Mouse (Mus musculus): ENCODE measurements around the gene Aldh3b1.
A peak's percentile ranks its signal among the peaks of the same experiment; 100 is the strongest.
"Not testable (repeated sequence)": the region's sequence is repeated elsewhere in the genome, so short reads cannot be mapped to it uniquely, and the experiment has no call there.

The Aldh3b1 gene

GRCm38 (mm10) chr19:3929211-3929941 lies at the start of gene Aldh3b1:
Aldh3b1 (minus strand) TSS chr19:3929808.
- DNase-seq = peak; percentile 88

GRCm38 (mm10) chr19:3975866-3976265 lies 46.3 kb upstream of the Aldh3b1 start:
- DNase-seq = no peak

DNA sequence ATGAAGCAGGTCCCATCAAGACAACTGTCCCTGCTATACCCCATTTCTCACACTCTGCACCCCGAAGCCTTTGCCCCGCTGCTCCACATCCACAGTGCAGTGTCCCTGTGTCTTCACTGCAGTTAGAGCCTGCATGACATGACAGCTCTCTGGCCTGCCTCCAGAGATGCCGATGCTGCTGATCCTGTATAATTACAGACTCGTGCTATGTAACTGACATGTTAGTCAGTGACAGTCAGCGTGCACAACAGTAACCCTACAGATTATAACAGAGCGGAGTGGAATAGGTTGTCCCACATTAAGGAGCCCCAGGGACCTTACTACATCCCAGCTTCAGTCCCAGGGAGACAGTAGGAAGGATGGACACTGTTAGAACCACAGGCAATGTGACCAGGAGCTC lies 45.0 kb upstream of the Aldh3b1 start:
- not testable (repeated sequence) for DNase-seq

DNA sequence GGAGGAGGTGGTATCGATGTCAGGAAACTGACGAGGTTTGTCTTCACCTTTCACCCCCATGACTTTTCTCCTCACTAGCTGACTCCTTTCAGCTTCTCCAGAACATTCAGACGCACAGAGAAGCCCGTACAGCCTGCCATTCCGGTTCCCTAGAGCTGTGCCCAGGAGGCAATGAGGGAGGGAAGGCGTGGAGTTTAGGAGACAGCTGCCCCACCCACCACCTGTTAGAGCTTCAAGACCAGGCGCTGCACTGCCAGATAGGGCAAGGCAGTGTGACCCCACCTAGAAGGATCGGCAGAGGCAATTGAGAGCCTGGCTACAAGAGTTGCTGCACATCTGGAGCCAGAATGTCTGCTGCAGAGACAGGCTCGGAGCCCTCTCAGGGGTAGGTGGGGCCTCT lies 42.6 kb upstream of the Aldh3b1 start, which contains the start of gene Aldh3b2:
Gene Aldh3b2, plus strand, starts transcription at position 100 of the 400 bp plus-strand sequence.
- DNase-seq = no peak

DNA sequence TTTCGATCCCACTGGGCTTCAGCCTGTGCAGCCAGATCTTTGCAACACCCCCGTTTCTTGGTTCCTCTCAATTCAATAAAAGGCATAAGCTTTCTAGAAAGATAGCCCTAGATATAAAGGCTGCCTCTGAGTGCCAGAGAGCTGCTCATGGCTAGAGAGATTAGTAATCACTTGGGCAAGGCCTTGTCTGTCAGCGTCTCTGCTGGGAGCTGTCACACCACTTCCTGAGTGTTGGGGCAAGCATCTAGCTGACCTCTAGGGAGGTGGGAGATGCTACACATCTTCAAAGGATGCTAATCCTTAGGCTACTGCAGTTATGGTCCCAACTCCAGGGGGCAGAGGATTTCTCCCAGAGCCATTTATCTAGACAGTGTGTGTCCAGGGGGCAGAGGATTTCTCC lies 37.6 kb upstream of the Aldh3b1 start:
- no peak for DNase-seq

GRCm38 (mm10) chr19:3966330-3967075 lies 36.9 kb upstream of the Aldh3b1 start:
- no peak for DNase-seq

- no peak for DNase-seq
These were observed 34.4 kb upstream of the Aldh3b1 start for GRCm38 (mm10) chr19:3964030-3964429.

GRCm38 (mm10) chr19:3962469-3962868 lies 32.9 kb upstream of the Aldh3b1 start:
- DNase-seq = no peak

DNA sequence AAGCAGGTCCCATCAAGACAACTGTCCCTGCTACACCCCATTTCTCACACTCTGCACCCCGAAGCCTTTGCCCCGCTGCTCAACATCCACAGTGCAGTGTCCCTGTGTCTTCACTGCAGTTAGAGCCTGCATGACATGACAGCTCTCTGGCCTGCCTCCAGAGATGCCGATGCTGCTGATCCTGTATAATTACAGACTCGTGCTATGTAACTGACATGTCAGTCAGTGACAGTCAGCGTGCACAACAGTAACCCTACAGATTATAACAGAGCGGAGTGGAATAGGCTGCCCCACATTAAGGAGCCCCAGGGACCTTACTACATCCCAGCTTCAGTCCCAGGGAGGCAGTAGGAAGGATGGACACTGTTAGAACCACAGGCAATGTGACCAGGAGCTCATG lies 32.2 kb upstream of the Aldh3b1 start:
- not testable (repeated sequence) for DNase-seq

DNA sequence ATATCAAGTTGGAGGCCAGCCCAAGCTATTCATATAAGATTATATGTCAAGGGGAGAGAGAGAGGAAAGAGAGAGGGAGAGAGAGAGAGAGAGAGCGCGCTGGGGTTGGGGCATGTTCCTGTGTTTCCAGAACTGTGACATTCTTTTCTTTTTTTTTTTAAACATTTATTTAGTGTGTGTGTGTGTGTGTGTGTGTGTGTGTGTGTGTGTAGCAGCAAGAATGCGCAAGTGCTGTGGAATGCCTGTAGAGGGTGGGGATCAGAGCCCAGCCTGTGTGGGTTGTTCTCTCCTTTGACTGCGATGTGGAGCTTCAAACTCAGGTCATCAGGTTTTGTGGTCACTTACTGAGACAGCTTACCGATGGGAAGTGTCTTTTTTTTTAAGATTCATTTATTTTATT lies 30.6 kb upstream of the Aldh3b1 start:
- no peak for DNase-seq

GRCm38 (mm10) chr19:3959030-3959429 lies 29.4 kb upstream of the Aldh3b1 start:
- no peak for DNase-seq

DNA sequence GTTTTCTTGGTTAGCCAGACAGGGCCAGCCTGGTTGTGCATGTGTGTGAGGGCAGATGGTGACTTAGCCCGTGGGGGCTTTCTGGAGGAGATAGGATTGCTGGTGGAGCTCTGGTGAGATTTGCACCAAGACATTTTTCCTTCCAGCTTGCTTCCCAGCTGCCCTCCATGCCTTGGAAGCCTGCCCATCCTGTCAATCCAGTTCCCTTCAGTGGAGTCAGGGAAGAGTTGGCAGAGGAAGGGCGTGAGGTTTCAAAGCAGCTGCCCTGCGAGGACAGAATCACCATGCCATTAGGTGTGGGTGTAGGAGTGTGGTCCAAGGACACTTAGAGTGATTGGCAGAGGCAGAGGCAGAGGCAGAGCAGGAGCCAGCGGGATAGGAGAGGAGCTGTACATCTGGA lies 28.9 kb upstream of the Aldh3b1 start, which contains the start of gene Aldh3b3:
Gene Aldh3b3, plus strand, starts transcription at position 176 of the 400 bp plus-strand sequence.
- no peak for DNase-seq

GRCm38 (mm10) chr19:3957296-3958036 lies 27.9 kb upstream of the Aldh3b1 start:
- not testable (repeated sequence) for DNase-seq

GRCm38 (mm10) chr19:3955804-3956203 lies 26.2 kb upstream of the Aldh3b1 start:
- DNase-seq = no peak

GRCm38 (mm10) chr19:3955033-3955432 lies 25.4 kb upstream of the Aldh3b1 start:
- no peak for DNase-seq

GRCm38 (mm10) chr19:3952099-3952498 lies 22.5 kb upstream of the Aldh3b1 start:
- DNase-seq = no peak

DNA sequence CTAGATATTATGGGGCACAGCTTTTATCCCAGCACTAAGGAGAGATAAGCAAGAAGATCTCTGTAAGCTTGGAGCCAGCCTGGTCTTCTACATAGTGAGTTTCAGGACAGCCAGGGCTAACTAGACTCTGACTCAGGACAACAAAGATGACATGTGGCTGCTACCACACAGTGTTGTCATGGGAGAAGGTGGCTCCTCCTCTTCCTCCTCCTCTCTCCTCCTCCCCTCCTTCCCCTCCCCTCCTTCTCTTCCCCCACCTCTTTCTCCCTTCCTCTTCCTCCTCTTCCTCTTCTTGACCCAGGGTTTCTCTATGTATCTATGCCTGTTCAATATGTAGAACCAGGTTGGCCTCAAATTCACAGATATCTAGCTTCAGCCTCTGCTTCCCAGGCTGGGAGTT lies 21.9 kb upstream of the Aldh3b1 start:
- no peak for DNase-seq

DNA sequence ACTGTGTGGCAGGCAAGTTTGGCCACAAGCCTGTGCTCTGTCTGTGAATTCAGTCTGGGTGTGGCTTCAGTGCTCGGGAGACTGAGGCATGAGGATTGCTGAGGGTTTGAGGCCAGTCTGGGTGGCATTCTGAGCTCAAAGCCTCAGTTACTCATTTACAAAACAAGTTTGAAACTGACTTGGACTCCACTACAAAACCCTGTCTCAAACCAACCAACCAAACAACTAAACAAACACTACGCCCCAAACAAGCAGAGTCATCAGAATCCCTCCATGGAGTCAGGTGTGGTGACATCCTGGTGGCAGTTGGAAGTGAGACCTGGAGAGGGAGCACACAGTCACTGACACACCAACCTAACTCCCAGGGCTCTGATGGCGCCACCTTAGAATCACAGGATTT lies 20.7 kb upstream of the Aldh3b1 start:
- DNase-seq = no peak

DNA sequence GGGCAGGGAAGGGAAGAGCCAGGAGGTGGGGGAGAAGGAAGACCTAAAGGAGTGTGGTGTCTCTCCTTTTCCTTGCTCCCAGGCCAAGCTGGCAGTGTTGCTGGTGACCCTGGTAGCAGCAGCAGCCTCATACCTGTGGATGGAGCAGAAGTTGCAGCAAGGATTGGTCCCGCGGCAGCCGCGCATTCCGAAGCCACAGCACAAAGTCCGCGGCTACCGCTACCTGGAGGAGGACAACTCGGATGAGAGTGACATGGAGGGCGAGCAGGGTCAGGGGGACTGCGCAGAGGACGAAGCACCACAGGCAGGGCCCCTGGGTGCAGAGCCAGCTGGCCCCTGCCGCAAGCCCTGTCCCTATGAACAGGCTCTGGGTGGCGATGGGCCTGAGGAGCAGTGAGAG lies 18.9 kb upstream of the Aldh3b1 start:
- DNase-seq = no peak

GRCm38 (mm10) chr19:3947813-3948212 lies 18.2 kb upstream of the Aldh3b1 start:
- DNase-seq = no peak

DNA sequence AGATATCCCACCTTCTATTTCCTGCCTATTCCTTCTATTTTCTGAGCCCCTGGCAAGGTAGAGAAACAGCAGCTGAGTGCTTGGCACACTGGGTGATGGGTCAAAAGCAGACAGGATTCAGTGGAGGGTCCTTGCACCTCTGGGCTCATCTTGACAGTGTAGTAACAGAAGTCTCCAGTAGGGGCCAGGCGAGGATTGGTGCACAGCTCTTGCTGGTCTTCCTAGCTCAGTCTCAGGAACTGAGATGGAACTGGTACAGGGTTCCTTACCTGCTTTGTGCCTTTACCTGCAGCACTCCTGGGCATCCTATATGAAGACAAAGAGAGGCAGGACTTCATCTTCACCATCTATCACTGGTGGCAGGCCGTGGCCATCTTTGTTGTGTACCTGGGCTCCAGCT lies 17.1 kb upstream of the Aldh3b1 start:
- peak; percentile 66 for DNase-seq

DNA sequence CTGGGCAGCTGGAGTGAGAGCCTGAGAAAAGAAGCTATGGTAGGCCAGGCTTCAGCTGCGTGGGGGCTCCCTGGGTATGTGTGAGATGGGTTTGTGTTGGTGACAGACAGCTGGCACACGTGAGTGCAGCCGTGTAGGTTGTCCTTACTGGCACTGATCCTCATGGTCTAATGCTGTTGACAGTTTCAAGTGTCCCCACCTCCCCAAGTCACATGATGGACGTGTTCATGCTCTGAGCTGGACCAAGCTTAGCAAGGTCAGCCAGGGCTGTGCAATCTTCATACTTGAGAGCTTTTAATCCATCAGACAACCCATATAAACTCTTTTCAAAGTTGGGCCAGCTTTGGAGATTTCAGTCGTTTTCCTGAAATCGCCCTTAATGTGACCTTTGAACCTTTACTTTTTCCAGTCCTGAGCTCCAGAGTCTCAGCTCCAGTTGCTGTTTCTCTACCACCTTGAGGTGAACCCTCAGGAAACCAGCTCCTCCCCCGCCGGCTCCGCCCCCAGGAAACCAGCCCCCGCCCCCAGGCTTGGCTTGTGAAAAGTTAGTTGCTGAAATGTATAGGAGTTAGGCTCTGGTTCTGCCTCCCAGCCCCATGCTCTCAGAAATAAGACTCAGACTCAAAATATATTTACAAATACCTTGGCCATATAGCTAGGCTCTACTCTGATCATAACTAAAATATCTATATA lies 16.4 kb upstream of the Aldh3b1 start:
- DNase-seq = no peak

Measured in cerebellum, adult 8-10 months (tissue).